23 mouse cellular contexts compared by ENCODE assay signal in the genomic region with DNA sequence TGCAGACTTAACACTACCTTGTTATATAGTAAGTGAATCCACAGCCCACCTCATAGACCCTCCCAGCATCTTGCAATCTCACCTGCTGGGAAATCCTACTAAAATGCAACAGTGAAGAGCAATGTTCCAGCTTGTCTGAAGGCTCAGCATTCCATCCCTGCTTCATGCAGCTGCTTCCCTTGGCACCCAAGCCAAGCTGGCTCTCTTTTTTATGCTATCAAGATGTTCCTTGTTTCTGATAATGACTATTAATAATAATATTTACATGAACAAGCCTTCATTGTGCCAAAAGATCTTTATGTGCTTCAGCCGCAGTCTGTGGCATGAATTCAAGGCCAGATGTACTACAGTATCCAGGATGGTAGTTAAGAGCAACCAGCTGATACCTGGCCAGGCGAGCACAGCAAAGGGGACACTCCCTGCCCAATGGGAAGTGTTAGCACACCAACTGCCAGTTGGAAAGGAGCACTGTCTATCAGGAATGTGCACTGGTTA. TPM values are rescaled to one million over a fixed set of nuclear protein-coding genes. Genes with fewer than 3 reads are reported as not detected.
DNase-seq lines count a peak whose midpoint lies in the region; ATAC-seq and TF ChIP-seq lines count a peak whose summit lies in the region.
"Had no signal": no experiment of that assay in that cellular context is flagged by ENCODE, and none has a peak within 500 bp of the region (broad histone marks: within the 10 kb centered on the region; RNA-seq: fewer than 3 reads in every experiment).

No protein-coding gene starts in this region.

- H3K27me3 ChIP-seq in forebrain, postnatal 0 days (ENCODE audit: insufficient read depth, low read length) = no peaks in the 10 kb centered on the region
- no peaks in the 10 kb centered on the region for H3K27me3 ChIP-seq in forebrain, embryonic 10.5 days (ENCODE audit: poor library complexity, severe bottlenecking)
- no peaks in the 10 kb centered on the region for H3K27me3 ChIP-seq in lung, postnatal 0 days (replicated peaks; ENCODE audit: insufficient read depth, low read length)
- H3K27me3 ChIP-seq in hindbrain, embryonic 12.5 days = no peaks in the 10 kb centered on the region
- H3K27me3 ChIP-seq: embryonic facial prominence, embryonic 13.5 days; midbrain, embryonic 12.5 days; neural tube, embryonic 12.5 days had no signal

- ATAC-seq in forebrain, postnatal 0 days = no peak
- ATAC-seq in lung, postnatal 0 days = no peak
- no peak for ATAC-seq in hindbrain, embryonic 12.5 days (ENCODE audit: low FRiP score)
- ATAC-seq: activated CD4-positive, CD25-positive, alpha-beta regulatory T cell, adult 4 months; CD4-positive, CD25-positive, alpha-beta regulatory T cell, adult 4 months; inflammation-experienced regulatory T-cells, adult 6 months had no signal

- no peak overlapping the region for H3K4me2 ChIP-seq in forebrain, postnatal 0 days (ENCODE audit: low read depth)
- H3K4me2 ChIP-seq in lung, postnatal 0 days (replicated peaks; ENCODE audit: low read depth, low read length) = no peak overlapping the region
- H3K4me2 ChIP-seq in hindbrain, embryonic 12.5 days (replicated peaks) = no peak overlapping the region
- H3K4me2 ChIP-seq: embryonic facial prominence, embryonic 13.5 days; midbrain, embryonic 12.5 days; neural tube, embryonic 12.5 days had no signal

- no peak overlapping the region for H3K9ac ChIP-seq in forebrain, postnatal 0 days
- no peak overlapping the region for H3K9ac ChIP-seq in lung, postnatal 0 days (replicated peaks; ENCODE audit: low read depth)
- H3K9ac ChIP-seq in hindbrain, embryonic 12.5 days = no peak overlapping the region
- H3K9ac ChIP-seq: embryonic facial prominence, embryonic 13.5 days; midbrain, embryonic 12.5 days; neural tube, embryonic 12.5 days had no signal

- DNase-seq in forebrain, postnatal 0 days = peak; percentile 26
- no peak for DNase-seq in forebrain, embryonic 10.5 days (ENCODE audit: extremely low spot score, low spot score)
- DNase-seq in ovary, postnatal 36 days (ENCODE audit: low spot score) = peak; percentile 14
- no peak for DNase-seq in ovary, postnatal 14 days (ENCODE audit: low spot score)
- DNase-seq in lung, postnatal 0 days (ENCODE audit: low spot score) = peak; percentile 37
- DNase-seq in MN1 (ENCODE audit: low spot score) = no peak
- DNase-seq: adrenal gland, postnatal 10 days; cerebellum, adult 11 months; cerebellum, postnatal 10 days; gastrocnemius, postnatal 10 days; kidney, postnatal 36 days; left cerebral cortex, postnatal 4 days; liver; right cerebral cortex, postnatal 14 days; spleen, adult 18-20 months; thymus, adult 2 months had no signal

- peak; percentile 45 for TF ChIP-seq EP300 in lung, postnatal 0 days (IDR thresholded peaks at IDR 0.05)

- no peaks in the 10 kb centered on the region for H3K9me3 ChIP-seq in forebrain, postnatal 0 days (ENCODE audit: low read length)
- H3K9me3 ChIP-seq in forebrain, embryonic 10.5 days = no peaks in the 10 kb centered on the region
- H3K9me3 ChIP-seq in lung, postnatal 0 days (ENCODE audit: low read length) = no peaks in the 10 kb centered on the region
- H3K9me3 ChIP-seq in hindbrain, embryonic 12.5 days (replicated peaks) = no peaks in the 10 kb centered on the region
- H3K9me3 ChIP-seq: embryonic facial prominence, embryonic 13.5 days; midbrain, embryonic 12.5 days; neural tube, embryonic 12.5 days had no signal

- no peaks in the 10 kb centered on the region for H3K4me1 ChIP-seq in forebrain, postnatal 0 days (ENCODE audit: insufficient read depth)
- H3K4me1 ChIP-seq in forebrain, embryonic 10.5 days = no peaks in the 10 kb centered on the region
- H3K4me1 ChIP-seq in lung, postnatal 0 days (ENCODE audit: insufficient read depth, low read depth, low read length) = no peaks in the 10 kb centered on the region
- no peaks in the 10 kb centered on the region for H3K4me1 ChIP-seq in hindbrain, embryonic 12.5 days
- H3K4me1 ChIP-seq: embryonic facial prominence, embryonic 13.5 days; midbrain, embryonic 12.5 days; neural tube, embryonic 12.5 days had no signal

- TF ChIP-seq CTCF in forebrain, postnatal 0 days (IDR thresholded peaks at IDR 0.05; ENCODE audit: low read depth) = no peak
- no peak for TF ChIP-seq CTCF in lung, postnatal 0 days (IDR thresholded peaks at IDR 0.05)

- H3K4me3 ChIP-seq in forebrain, postnatal 0 days (ENCODE audit: low read depth, low read length) = no peak overlapping the region
- no peak overlapping the region for H3K4me3 ChIP-seq in forebrain, embryonic 10.5 days
- H3K4me3 ChIP-seq in lung, postnatal 0 days (ENCODE audit: low read depth, low read length) = no peak overlapping the region
- H3K4me3 ChIP-seq in hindbrain, embryonic 12.5 days = no peak overlapping the region
- H3K4me3 ChIP-seq: embryonic facial prominence, embryonic 13.5 days; midbrain, embryonic 12.5 days; neural tube, embryonic 12.5 days had no signal

- no peak overlapping the region for H3K27ac ChIP-seq in forebrain, postnatal 0 days (ENCODE audit: low read depth, low read length)
- H3K27ac ChIP-seq in forebrain, embryonic 10.5 days = no peak overlapping the region
- H3K27ac ChIP-seq in lung, postnatal 0 days (ENCODE audit: low read length) = no peak overlapping the region
- no peak overlapping the region for H3K27ac ChIP-seq in hindbrain, embryonic 12.5 days
- H3K27ac ChIP-seq: embryonic facial prominence, embryonic 13.5 days; midbrain, embryonic 12.5 days; neural tube, embryonic 12.5 days had no signal

- 64% methylated on average over 2 of the region's 2 CpGs for WGBS in forebrain, postnatal 0 days
- WGBS in forebrain, embryonic 10.5 days = 82% methylated on average over 2 of the region's 2 CpGs
- WGBS in lung, postnatal 0 days = 51% methylated on average over 2 of the region's 2 CpGs
- WGBS in hindbrain, embryonic 12.5 days = 83% methylated on average over 2 of the region's 2 CpGs

- H3K36me3 ChIP-seq in forebrain, postnatal 0 days (ENCODE audit: insufficient read depth) = no peaks in the 10 kb centered on the region
- no peaks in the 10 kb centered on the region for H3K36me3 ChIP-seq in forebrain, embryonic 10.5 days (replicated peaks)
- H3K36me3 ChIP-seq in lung, postnatal 0 days (ENCODE audit: insufficient read depth, low read length) = no peaks in the 10 kb centered on the region
- H3K36me3 ChIP-seq in hindbrain, embryonic 12.5 days = no peaks in the 10 kb centered on the region
- H3K36me3 ChIP-seq: embryonic facial prominence, embryonic 13.5 days; midbrain, embryonic 12.5 days; neural tube, embryonic 12.5 days had no signal

RNA-seq across cellular contexts. Expression of gene Pid1, which starts 54.0 kb away (rescaled TPM):
- total RNA-seq in forebrain, postnatal 0 days (2014; rRNA removed) = 46.3 and 48.6 TPM in 2 replicates
- 38.3 and 57.8 TPM in 2 replicates for polyA plus RNA-seq in forebrain, postnatal 0 days (2015; fragmentation: Nextera tagmentation; extraction: Ambion mirVana)
- 13.2 and 16.3 TPM in 2 replicates for polyA plus RNA-seq in forebrain, embryonic 10.5 days (2016; fragmentation: Nextera tagmentation; extraction: Ambion mirVana)
- polyA plus RNA-seq in lung, postnatal 0 days (2015; fragmentation: Nextera tagmentation; extraction: Ambion mirVana) = 20.8 and 23.6 TPM in 2 replicates
- 126 and 140 TPM in 2 replicates for polyA plus RNA-seq in hindbrain, embryonic 12.5 days (2016; fragmentation: Nextera tagmentation; extraction: Ambion mirVana)

Comparison
In these comparisons a context has a peak if more than half of its experiments do, and no peak if none do; other contexts are left out.
1. DNase-seq: peak in forebrain, postnatal 0 days (single experiment), ovary, postnatal 36 days (single experiment) and lung, postnatal 0 days (single experiment); none in forebrain, embryonic 10.5 days (single experiment), ovary, postnatal 14 days (single experiment) and MN1 (single experiment).